Mouse (Mus musculus): ENCODE measurements around the gene Slc5a2.

- TF ChIP-seq BHLHE40 (IDR thresholded peaks at IDR 0.05; ENCODE audit: low read depth, low read length) (no peak), NRF1 (IDR thresholded peaks at IDR 0.05; ENCODE audit: low read depth, low read length) (no peak), CTCF (conservative IDR thresholded peaks at IDR 0.05 in 1 of 2, IDR thresholded peaks at IDR 0.05 in 1 of 2; ENCODE audit: low read depth in 2 of 2, low read length in 2 of 2) (no peak), POLR2AphosphoS2 (IDR thresholded peaks at IDR 0.05; ENCODE audit: low read depth, low read length) (no peak), USF2 (conservative IDR thresholded peaks at IDR 0.05; ENCODE audit: low read depth, low read length) (no peak), POLR2A (IDR thresholded peaks at IDR 0.05; ENCODE audit: low read depth, low read length) (no peak), NELFE (IDR thresholded peaks at IDR 0.05; ENCODE audit: low read depth, low read length) (no peak), UBTF (IDR thresholded peaks at IDR 0.05; ENCODE audit: low read depth, low read length) (no peak)
These were observed 47.1 kb downstream of the Slc5a2 start for GRCm38 (mm10) chr7:128312375-128313059.
